Mouse (Mus musculus): Measurements from ENCODE around the gene Casc4. TPM values are rescaled to one million over a fixed set of nuclear protein-coding genes. Genes with fewer than 3 reads are reported as not detected.

Casc4 gene
- total and polyA plus RNA-seq, 2 experiments from 2014 or later, result 56.4 to 118 TPM

DNA sequence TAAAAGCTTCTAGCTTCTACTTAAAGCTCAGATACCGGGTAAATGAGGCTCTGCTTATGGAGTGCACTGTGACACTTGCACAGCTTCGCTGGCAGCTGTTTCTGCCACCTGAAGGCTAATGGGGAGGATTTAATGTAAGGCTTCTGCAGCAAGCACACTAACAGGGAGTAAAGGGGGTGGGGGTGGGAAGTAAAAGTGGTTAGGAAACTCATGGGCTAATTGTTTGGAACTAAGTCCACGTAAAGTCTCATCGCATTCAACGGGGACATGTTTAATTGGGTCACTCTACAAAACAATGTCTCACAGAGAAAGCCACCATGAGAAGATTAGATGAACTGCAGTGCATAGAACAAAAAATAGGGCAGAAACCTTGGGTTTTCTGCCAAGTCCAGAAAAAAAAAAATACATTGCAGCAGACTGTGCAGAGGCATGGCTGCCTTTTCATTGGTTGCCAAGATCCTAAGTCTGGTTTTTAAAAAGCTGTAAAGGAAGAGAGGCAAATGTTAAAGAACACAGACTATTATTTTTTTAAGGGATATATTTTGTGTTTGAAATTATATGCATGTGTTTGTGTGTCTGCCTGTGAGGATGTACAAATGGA is 7.3 kb upstream of the Casc4 start:
- no peak for TF ChIP-seq CTCF (IDR thresholded peaks at IDR 0.05)
- peak; percentile 31 for DNase-seq (ENCODE audit: low spot score)

DNA sequence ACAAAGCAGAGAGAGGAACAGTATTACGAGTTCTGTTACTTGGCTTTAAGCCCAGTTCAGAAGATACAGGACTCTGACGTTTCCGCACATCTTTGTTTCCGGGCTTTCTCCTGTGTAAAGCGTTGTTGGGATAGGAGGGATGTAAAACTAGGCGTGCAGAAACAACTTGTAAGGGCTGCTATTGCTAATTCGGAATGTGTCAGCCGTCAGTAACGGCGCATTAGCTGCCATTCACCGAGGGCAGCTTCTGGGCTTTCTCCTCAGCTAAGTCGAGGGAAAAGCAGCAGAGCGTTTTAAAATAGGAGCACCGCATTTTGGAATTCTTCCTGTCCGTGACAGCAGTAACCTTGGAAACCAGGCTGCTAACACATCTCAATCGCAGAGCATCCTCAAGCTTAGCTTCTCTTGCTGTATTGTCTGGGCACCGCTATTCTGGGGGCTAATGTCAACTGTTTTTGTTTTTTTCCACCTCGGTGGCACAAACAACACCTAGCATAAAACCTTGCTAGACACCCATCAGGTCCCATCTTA is 634 bp upstream of the Casc4 start:
- H3K36me3 ChIP-seq (ENCODE audit: insufficient read depth, low read length), result no peaks in the 10 kb centered on the region
- no peaks in the 10 kb centered on the region for H3K9me3 ChIP-seq (ENCODE audit: low read length)
- WGBS, result under 1% methylated on average over 18 of the region's 18 CpGs
- TF ChIP-seq CTCF (IDR thresholded peaks at IDR 0.05), result no peak
- ATAC-seq (ENCODE audit: low FRiP score) (peak; percentile 62), DNase-seq (ENCODE audit: low spot score) (peak; percentile 79)
- peak overlapping the region; percentile 93 for H3K9ac ChIP-seq (replicated peaks; ENCODE audit: low read length, poor library complexity, severe bottlenecking)
- H3K27me3 ChIP-seq (ENCODE audit: insufficient read depth, low read length), result peaks cover 13% of the 10 kb centered on the region; the same call in 1 of the 2 replicates
- H3K4me3 ChIP-seq (ENCODE audit: low read depth, low read length), result peak overlapping the region; percentile 86
- peak overlapping the region; percentile 95 for H3K27ac ChIP-seq (ENCODE audit: low read depth, low read length)
- peak overlapping the region; percentile 76 for H3K4me2 ChIP-seq (ENCODE audit: low read depth, low read length, poor library complexity, severe bottlenecking)
- H3K4me1 ChIP-seq (ENCODE audit: insufficient read depth, low read length), result no peaks in the 10 kb centered on the region

More for the DNA sequence above, 7.3 kb upstream of the Casc4 start:
- WGBS, result 65% methylated on average over 5 of the region's 5 CpGs
- H3K27me3 ChIP-seq (ENCODE audit: insufficient read depth, low read length), result peaks cover 17% of the 10 kb centered on the region
- H3K9ac ChIP-seq (replicated peaks; ENCODE audit: low read length, poor library complexity, severe bottlenecking), result no peak overlapping the region
- no peak overlapping the region for H3K4me2 ChIP-seq (ENCODE audit: low read depth, low read length, poor library complexity, severe bottlenecking)
- H3K27ac ChIP-seq (ENCODE audit: low read depth, low read length), result no peak overlapping the region
- no peak for ATAC-seq (ENCODE audit: low FRiP score)
- no peak overlapping the region for H3K4me3 ChIP-seq (ENCODE audit: low read depth, low read length)
- no peaks in the 10 kb centered on the region for H3K9me3 ChIP-seq (ENCODE audit: low read length)
- H3K4me1 ChIP-seq (ENCODE audit: insufficient read depth, low read length), result no peaks in the 10 kb centered on the region
- no peaks in the 10 kb centered on the region for H3K36me3 ChIP-seq (ENCODE audit: insufficient read depth, low read length)

DNA sequence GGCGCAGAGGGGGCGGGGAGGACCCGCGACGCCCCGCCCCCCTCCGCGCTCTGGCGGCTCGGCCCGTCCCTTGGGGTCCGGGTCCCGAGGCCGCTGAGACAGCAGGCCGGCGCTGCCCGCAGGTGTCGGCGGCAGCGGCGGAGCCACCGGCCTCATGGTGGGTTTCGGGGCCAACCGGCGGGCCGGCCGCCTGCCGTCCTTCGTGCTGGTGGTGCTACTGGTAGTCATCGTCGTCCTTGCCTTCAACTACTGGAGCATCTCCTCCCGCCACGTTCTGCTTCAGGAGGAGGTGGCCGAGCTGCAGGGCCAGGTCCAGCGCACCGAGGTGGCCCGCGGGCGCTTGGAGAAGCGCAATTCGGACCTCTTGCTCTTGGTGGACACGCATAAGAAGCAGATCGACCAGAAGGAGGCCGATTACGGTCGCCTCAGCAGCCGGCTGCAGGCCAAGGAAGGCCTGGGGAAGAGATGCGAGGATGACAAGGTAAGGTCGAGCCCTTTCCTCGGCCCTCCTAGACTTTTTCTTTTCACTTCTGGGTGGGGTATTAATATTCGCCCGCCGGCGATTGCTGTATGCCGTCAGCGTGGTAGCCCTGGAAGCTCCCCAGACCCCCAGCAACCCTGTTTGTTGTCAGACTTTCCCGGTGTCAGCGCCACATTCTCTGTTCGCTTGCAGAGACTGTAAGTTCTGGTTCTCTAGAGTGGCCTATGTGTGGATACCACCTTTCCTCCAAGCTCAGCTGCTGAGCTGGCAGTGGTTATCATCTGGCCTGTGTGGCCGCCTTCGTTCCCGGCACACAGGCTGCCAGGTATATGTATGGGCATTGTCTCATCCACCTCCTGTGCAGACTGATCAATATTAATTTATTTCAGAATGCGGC is 520 bp downstream of the Casc4 start:
- peak; percentile 50 for ATAC-seq (ENCODE audit: low FRiP score)
- under 1% methylated on average over 60 of the region's 63 CpGs for WGBS

DNA sequence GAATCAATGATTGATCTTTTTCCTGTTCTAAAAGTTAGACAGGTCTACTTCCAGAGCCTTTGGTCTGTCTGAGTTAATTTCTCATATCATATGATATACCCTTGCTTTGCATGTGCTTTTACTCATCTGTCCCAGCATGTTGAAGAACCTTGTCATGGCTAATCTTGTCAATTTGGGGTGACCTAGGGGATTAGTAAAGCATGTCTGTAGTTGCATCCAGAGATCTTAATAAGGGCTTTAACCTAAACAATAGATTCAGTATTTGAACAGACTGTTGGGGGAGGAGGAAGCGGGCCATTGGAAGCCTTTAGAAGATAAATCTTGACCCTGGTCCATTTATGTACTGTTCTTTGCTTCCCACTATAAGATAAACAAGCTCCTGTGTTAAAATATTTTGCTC is 12.7 kb downstream of the Casc4 start:
- Histone ChIP-seq H3K27ac (ENCODE audit: low read depth, low read length) (no peak overlapping the region), H3K4me3 (ENCODE audit: low read depth, low read length) (no peak overlapping the region), H3K9ac (replicated peaks; ENCODE audit: low read length, poor library complexity, severe bottlenecking) (no peak overlapping the region), H3K9me3 (ENCODE audit: low read length) (no peaks in the 10 kb centered on the region), H3K27me3 (ENCODE audit: insufficient read depth, low read length) (no peaks in the 10 kb centered on the region), H3K4me2 (ENCODE audit: low read depth, low read length, poor library complexity, severe bottlenecking) (no peak overlapping the region), H3K4me1 (ENCODE audit: insufficient read depth, low read length) (no peaks in the 10 kb centered on the region), H3K36me3 (ENCODE audit: insufficient read depth, low read length) (no peaks in the 10 kb centered on the region)
- TF ChIP-seq CTCF (IDR thresholded peaks at IDR 0.05), result no peak
- 62% methylated on average over 1 of the region's 1 CpGs for WGBS
- DNase-seq (ENCODE audit: low spot score), result no peak
- no peak for ATAC-seq (ENCODE audit: low FRiP score)

More for the DNA sequence above, 520 bp downstream of the Casc4 start:
- H3K27me3 ChIP-seq (ENCODE audit: insufficient read depth, low read length), result peaks cover 10% of the 10 kb centered on the region; the same call in 1 of the 2 replicates
- H3K4me3 ChIP-seq (ENCODE audit: low read depth, low read length), result peak overlapping the region; percentile 86
- peak overlapping the region; percentile 93 for H3K9ac ChIP-seq (replicated peaks; ENCODE audit: low read length, poor library complexity, severe bottlenecking)
- TF ChIP-seq CTCF (IDR thresholded peaks at IDR 0.05), result no peak
- no peaks in the 10 kb centered on the region for H3K9me3 ChIP-seq (ENCODE audit: low read length)
- peak overlapping the region; percentile 76 for H3K4me2 ChIP-seq (ENCODE audit: low read depth, low read length, poor library complexity, severe bottlenecking)
- peak; percentile 47 for DNase-seq (ENCODE audit: low spot score)
- no peaks in the 10 kb centered on the region for H3K4me1 ChIP-seq (ENCODE audit: insufficient read depth, low read length)
- peak overlapping the region; percentile 95 for H3K27ac ChIP-seq (ENCODE audit: low read depth, low read length)
- H3K36me3 ChIP-seq (ENCODE audit: insufficient read depth, low read length), result no peaks in the 10 kb centered on the region

DNA sequence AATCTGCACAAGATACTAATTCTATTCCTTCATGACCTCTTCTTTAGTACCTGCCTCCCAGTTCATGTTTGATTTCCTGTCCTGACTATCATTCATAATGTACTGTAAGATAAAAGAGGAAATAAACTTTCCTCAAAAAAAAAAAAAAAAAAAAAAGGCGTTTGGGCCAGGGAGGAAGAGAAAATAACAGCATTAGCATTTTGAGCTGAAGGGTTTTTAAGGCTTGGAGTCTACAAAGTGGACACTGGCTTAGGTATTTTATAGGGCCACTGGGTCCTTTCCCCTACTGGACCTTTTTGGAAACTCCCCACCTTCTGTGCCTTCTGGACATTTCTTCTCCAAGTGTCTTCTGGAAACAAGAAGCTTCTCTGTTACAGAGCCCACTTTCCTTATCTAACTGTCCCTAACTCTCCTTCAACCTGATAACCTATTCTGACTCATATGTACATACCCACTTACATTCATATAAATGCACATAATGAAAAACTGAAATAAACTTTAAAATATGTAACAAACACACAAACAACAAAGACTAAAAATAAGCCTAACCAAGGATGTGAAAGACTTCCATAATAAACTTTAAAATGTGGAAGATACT is 18.8 kb downstream of the Casc4 start:
- Histone ChIP-seq H3K4me3 (ENCODE audit: low read depth, low read length) (no peak overlapping the region), H3K27me3 (ENCODE audit: insufficient read depth, low read length) (no peaks in the 10 kb centered on the region), H3K36me3 (ENCODE audit: insufficient read depth, low read length) (no peaks in the 10 kb centered on the region), H3K4me1 (ENCODE audit: insufficient read depth, low read length) (no peaks in the 10 kb centered on the region), H3K9ac (replicated peaks; ENCODE audit: low read length, poor library complexity, severe bottlenecking) (no peak overlapping the region), H3K9me3 (ENCODE audit: low read length) (no peaks in the 10 kb centered on the region), H3K27ac (ENCODE audit: low read depth, low read length) (no peak overlapping the region), H3K4me2 (ENCODE audit: low read depth, low read length, poor library complexity, severe bottlenecking) (no peak overlapping the region)
- DNase-seq (ENCODE audit: low spot score) (no peak), ATAC-seq (ENCODE audit: low FRiP score) (no peak)
- TF ChIP-seq CTCF (IDR thresholded peaks at IDR 0.05), result no peak
- 100% methylated on average over 1 of the region's 1 CpGs for WGBS

All from midbrain, postnatal 0 days (tissue).